Mouse (Mus musculus): ENCODE measurements around the gene Frmd8. TPM values are rescaled to one million over a fixed set of nuclear protein-coding genes. Genes with fewer than 3 reads are reported as not detected.

Gene Frmd8
- total and polyA plus RNA-seq, 3 experiments, result 22.8 to 34.4 TPM; not detected in 1

DNA sequence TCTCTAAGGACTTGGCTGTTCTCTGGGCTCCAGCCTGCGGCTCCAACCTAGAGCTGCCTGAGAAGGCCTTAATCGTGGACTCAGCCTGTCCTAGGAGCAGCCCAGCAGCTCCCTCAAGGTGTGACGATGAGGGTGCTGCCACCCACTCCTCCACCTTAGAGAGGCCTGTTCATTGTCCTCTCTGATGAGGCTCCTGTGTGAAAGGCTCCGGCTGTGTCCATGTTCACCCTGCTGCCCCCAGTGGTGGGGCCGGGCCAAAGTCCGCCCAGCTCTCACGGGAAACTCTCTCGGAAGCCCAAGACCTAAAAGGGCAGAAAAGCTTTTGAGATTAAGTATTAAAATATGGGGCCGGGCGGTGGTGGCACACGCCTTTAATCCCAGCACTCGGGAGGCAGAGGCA is 55.5 kb downstream of the Frmd8 start:
- no peak overlapping the region for H3K4me3 ChIP-seq (ENCODE audit: control insufficient read depth in 1 of 2, insufficient read depth in 1 of 2, low read depth in 2 of 2, low read length in 2 of 2)
- no peak overlapping the region for H3K27ac ChIP-seq (ENCODE audit: control insufficient read depth, low read depth, low read length)
- H3K9ac ChIP-seq (ENCODE audit: control insufficient read depth, low read depth, low read length, poor library complexity, severe bottlenecking), result no peak overlapping the region
- H3K79me2 ChIP-seq (ENCODE audit: control insufficient read depth, insufficient read depth, low read length, poor library complexity), result peaks cover 2% of the 10 kb centered on the region; the same call in 1 of the 2 replicates
- H3K36me3 ChIP-seq (ENCODE audit: control insufficient read depth in 1 of 2, insufficient read depth in 2 of 2, low read length in 2 of 2), result peaks cover 0 to 12% of the 10 kb centered on the region in 2 experiments; a peak in 2 of 4 replicates
- TF ChIP-seq CTCF (IDR thresholded peaks at IDR 0.05 in 2 of 3, conservative IDR thresholded peaks at IDR 0.05 in 1 of 3; ENCODE audit: control insufficient read depth in 1 of 3, insufficient read depth in 1 of 3, low read depth in 2 of 3, low read length in 3 of 3, poor library complexity in 1 of 3, severe bottlenecking in 1 of 3) (peak in 1 of 3 experiments; percentile 8; a peak in 1 of 6 replicates), UBTF (IDR thresholded peaks at IDR 0.05; ENCODE audit: borderline replicate concordance, insufficient read depth, low read depth, low read length) (no peak)
- H3K9me3 ChIP-seq (replicated peaks; ENCODE audit: insufficient read depth, low read length), result no peaks in the 10 kb centered on the region
- H3K27me3 ChIP-seq (ENCODE audit: control insufficient read depth in 1 of 2, insufficient read depth in 2 of 2, low read length in 2 of 2), result no peaks in the 10 kb centered on the region
- no peak for DNase-seq (ENCODE audit: low read depth, low spot score)
- H3K4me1 ChIP-seq (ENCODE audit: control insufficient read depth in 1 of 2, insufficient read depth in 2 of 2, low read length in 2 of 2), result peaks cover 2 to 22% of the 10 kb centered on the region in 2 experiments

GRCm38 (mm10) chr19:5818590-5818977 is 56.5 kb downstream of the Frmd8 start:
- H3K36me3 ChIP-seq (ENCODE audit: control insufficient read depth in 1 of 2, insufficient read depth in 2 of 2, low read length in 2 of 2), result peaks cover 0 to 12% of the 10 kb centered on the region in 2 experiments; a peak in 2 of 4 replicates
- H3K9ac ChIP-seq (ENCODE audit: control insufficient read depth, low read depth, low read length, poor library complexity, severe bottlenecking), result peak overlapping the region; percentile 56
- TF ChIP-seq ZNF384 (IDR thresholded peaks at IDR 0.05; ENCODE audit: low read depth, low read length) (no peak), GABPA (IDR thresholded peaks at IDR 0.05; ENCODE audit: low read depth, low read length) (no peak), MYC (IDR thresholded peaks at IDR 0.05; ENCODE audit: low read depth, low read length) (no peak), TAL1 (IDR thresholded peaks at IDR 0.05; ENCODE audit: low read length) (no peak), POLR2AphosphoS5 (IDR thresholded peaks at IDR 0.05; ENCODE audit: borderline replicate concordance, low read depth, low read length) (no peak), CTCF (IDR thresholded peaks at IDR 0.05 in 2 of 3, conservative IDR thresholded peaks at IDR 0.05 in 1 of 3; ENCODE audit: control insufficient read depth in 1 of 3, insufficient read depth in 1 of 3, low read depth in 2 of 3, low read length in 3 of 3, poor library complexity in 1 of 3, severe bottlenecking in 1 of 3) (no peak), E2F4 (IDR thresholded peaks at IDR 0.05; ENCODE audit: borderline replicate concordance, low read depth, low read length) (no peak)
- peaks cover 2 to 22% of the 10 kb centered on the region in 2 experiments for H3K4me1 ChIP-seq (ENCODE audit: control insufficient read depth in 1 of 2, insufficient read depth in 2 of 2, low read length in 2 of 2)
- peaks cover 2% of the 10 kb centered on the region; the same call in 1 of the 2 replicates for H3K79me2 ChIP-seq (ENCODE audit: control insufficient read depth, insufficient read depth, low read length, poor library complexity)
- H3K27ac ChIP-seq (ENCODE audit: control insufficient read depth, low read depth, low read length), result peak overlapping the region; percentile 89
- no peaks in the 10 kb centered on the region for H3K9me3 ChIP-seq (replicated peaks; ENCODE audit: insufficient read depth, low read length)
- no peak for DNase-seq (ENCODE audit: low read depth, low spot score)
- no peaks in the 10 kb centered on the region for H3K27me3 ChIP-seq (ENCODE audit: control insufficient read depth in 1 of 2, insufficient read depth in 2 of 2, low read length in 2 of 2)
- H3K4me3 ChIP-seq (ENCODE audit: control insufficient read depth in 1 of 2, insufficient read depth in 1 of 2, low read depth in 2 of 2, low read length in 2 of 2), result peak overlapping the region; percentile 15 to 52; a peak in 3 of 4 replicates

DNA sequence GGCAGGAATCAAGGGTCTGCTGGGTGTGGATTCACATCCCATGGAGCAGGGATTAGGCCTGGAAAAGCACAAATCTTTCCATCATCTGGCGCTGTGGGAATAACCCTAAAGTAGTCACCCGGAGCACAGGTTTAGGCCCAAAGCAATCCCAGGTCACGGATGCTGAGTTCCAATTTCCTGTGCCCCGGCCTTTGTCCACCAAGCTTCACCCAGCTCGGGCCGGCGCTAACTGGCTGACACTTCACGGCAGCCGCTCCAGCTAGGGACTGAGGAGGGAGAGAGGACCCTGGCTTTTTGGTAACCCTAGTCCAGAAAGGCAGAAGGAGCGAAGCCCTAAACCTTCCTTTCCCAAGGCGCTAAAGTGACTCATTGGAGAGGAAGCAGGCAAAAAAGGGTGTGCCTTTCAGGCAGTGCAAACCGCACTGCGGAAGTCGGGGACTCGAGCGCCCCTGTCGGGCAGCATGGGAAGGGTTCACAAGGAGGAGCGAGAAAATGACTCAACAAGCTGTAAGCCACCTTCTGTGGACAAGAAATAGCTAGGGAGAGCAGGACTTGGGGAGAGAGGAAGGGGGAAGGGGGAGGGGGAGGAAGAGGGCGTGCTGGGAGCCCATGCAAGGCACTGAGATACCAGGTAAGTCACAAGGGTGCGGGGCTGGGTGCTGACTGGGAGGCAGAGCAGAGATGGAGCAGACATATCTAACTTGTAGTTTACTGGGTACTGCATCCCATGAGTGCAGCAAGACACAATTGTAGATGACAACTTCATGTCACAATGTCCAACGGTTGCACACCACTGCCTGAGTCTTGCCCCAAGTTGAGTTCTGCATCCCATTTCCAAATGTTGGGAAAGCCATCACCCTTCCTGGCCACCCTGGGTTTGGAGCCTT is 57.1 kb downstream of the Frmd8 start:
- Histone ChIP-seq H3K27me3 (ENCODE audit: control insufficient read depth in 1 of 2, insufficient read depth in 2 of 2, low read length in 2 of 2) (no peaks in the 10 kb centered on the region), H3K27ac (ENCODE audit: control insufficient read depth, low read depth, low read length) (peak overlapping the region; percentile 91), H3K4me3 (ENCODE audit: control insufficient read depth in 1 of 2, insufficient read depth in 1 of 2, low read depth in 2 of 2, low read length in 2 of 2) (peak overlapping the region; percentile 53 to 65), H3K9me3 (replicated peaks; ENCODE audit: insufficient read depth, low read length) (no peaks in the 10 kb centered on the region), H3K4me1 (ENCODE audit: control insufficient read depth in 1 of 2, insufficient read depth in 2 of 2, low read length in 2 of 2) (peaks cover 2 to 22% of the 10 kb centered on the region in 2 experiments), H3K9ac (ENCODE audit: control insufficient read depth, low read depth, low read length, poor library complexity, severe bottlenecking) (peak overlapping the region; percentile 86), H3K79me2 (ENCODE audit: control insufficient read depth, insufficient read depth, low read length, poor library complexity) (peaks cover 2% of the 10 kb centered on the region; the same call in 1 of the 2 replicates), H3K36me3 (ENCODE audit: control insufficient read depth in 1 of 2, insufficient read depth in 2 of 2, low read length in 2 of 2) (peaks cover 0 to 12% of the 10 kb centered on the region in 2 experiments; a peak in 2 of 4 replicates)
- peak; percentile 97 for DNase-seq (ENCODE audit: low read depth, low spot score)
- peak; percentile 73 for TF ChIP-seq MAX (IDR thresholded peaks at IDR 0.05; ENCODE audit: low read length)
- TF ChIP-seq TBP (IDR thresholded peaks at IDR 0.05; ENCODE audit: low read depth, low read length), result peak; percentile 56
- TF ChIP-seq MYB (IDR thresholded peaks at IDR 0.05; ENCODE audit: low read depth, low read length), result no peak
- 0 out of 2 replicates have a peak, but pooled peaks have one; percentile 26 for TF ChIP-seq NRF1 (IDR thresholded peaks at IDR 0.05; ENCODE audit: insufficient read depth, low read depth, low read length, poor library complexity, severe bottlenecking)
- no peak for TF ChIP-seq ZKSCAN1 (IDR thresholded peaks at IDR 0.05; ENCODE audit: low read depth, low read length)
- TF ChIP-seq ZNF384 (IDR thresholded peaks at IDR 0.05; ENCODE audit: low read depth, low read length), result peak; percentile 63
- peak; percentile 65 for TF ChIP-seq KAT2A (conservative IDR thresholded peaks at IDR 0.05; ENCODE audit: low read depth, low read length)
- TF ChIP-seq CTCF (IDR thresholded peaks at IDR 0.05 in 2 of 3, conservative IDR thresholded peaks at IDR 0.05 in 1 of 3; ENCODE audit: control insufficient read depth in 1 of 3, insufficient read depth in 1 of 3, low read depth in 2 of 3, low read length in 3 of 3, poor library complexity in 1 of 3, severe bottlenecking in 1 of 3), result peak; percentile 83 to 94 (median 90)
- TF ChIP-seq JUND (IDR thresholded peaks at IDR 0.05; ENCODE audit: low read depth, low read length), result no peak
- no peak for TF ChIP-seq USF2 (IDR thresholded peaks at IDR 0.05; ENCODE audit: borderline replicate concordance in 1 of 2, insufficient read depth in 1 of 2, low read depth in 1 of 2, low read length in 2 of 2)
- TF ChIP-seq MAFK (IDR thresholded peaks at IDR 0.05; ENCODE audit: borderline replicate concordance, low read depth, low read length), result no peak
- peak; percentile 77 for TF ChIP-seq HCFC1 (IDR thresholded peaks at IDR 0.05; ENCODE audit: low read depth, low read length)
- no peak; the same call in 1 of the 2 replicates for TF ChIP-seq USF1 (IDR thresholded peaks at IDR 0.05; ENCODE audit: low read depth, low read length)
- TF ChIP-seq ELF1 (IDR thresholded peaks at IDR 0.05; ENCODE audit: low read depth, low read length), result peak; percentile 97
- TF ChIP-seq TAL1 (IDR thresholded peaks at IDR 0.05; ENCODE audit: low read length), result no peak
